Mouse (Mus musculus) forelimb bud, embryonic 11.5 days (tissue): ENCODE data around the gene 4931429L15Rik.
"Not testable (repeated sequence)": the region's sequence is repeated elsewhere in the genome, so short reads cannot be mapped to it uniquely, and the experiment has no call there.

Experiments
- DNase-seq: peaks from one replicate; pipeline ENCODE4 v3.0.0-alpha.2; 2012; ENCODE audit warnings: low read depth, low spot score

Gene 4931429L15Rik

DNA sequence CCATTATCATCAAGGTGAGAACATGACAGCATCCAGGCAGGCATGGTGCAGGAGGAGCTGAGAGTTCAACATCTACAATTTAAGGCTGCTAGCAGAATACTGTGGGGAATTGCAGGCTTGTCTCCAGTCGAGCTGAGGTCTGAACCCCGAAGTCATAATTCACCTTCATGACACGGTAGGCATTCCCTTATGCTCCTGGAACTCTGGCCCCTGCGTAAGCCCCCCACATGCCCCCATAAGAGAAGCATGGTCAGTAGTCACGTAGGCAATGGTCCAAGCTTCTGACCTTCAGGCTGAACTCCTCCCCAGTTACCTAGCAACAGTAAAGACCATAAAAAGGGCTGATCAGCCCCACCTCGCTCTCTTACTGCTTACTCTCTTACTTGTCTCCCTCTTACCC, at the start of gene 4931429L15Rik:
TSS of gene 4931429L15Rik (minus strand) at position 101 of the 400 bp plus-strand sequence.
- DNase-seq, result not testable (repeated sequence)

DNA sequence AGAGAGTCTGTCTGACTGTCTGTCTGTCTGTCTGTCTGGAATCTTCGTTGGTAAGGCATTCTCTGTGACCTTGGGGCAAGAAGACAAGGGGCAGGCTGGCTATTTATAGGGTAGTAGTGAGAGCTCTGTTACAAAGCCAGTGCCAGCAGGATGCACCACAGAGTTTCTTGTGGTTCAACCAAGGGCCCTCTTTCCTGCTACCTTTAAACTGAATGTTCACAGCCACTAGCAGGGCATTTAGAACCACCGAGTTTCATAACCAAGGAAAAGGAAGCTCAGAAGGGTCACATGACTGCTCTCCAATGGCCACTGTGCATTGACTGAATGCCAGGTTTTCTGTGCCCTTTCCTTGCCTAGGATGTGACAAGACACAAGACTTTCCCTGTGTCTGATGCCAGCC, 42.7 kb upstream of the 4931429L15Rik start:
- DNase-seq, result no peak

DNA sequence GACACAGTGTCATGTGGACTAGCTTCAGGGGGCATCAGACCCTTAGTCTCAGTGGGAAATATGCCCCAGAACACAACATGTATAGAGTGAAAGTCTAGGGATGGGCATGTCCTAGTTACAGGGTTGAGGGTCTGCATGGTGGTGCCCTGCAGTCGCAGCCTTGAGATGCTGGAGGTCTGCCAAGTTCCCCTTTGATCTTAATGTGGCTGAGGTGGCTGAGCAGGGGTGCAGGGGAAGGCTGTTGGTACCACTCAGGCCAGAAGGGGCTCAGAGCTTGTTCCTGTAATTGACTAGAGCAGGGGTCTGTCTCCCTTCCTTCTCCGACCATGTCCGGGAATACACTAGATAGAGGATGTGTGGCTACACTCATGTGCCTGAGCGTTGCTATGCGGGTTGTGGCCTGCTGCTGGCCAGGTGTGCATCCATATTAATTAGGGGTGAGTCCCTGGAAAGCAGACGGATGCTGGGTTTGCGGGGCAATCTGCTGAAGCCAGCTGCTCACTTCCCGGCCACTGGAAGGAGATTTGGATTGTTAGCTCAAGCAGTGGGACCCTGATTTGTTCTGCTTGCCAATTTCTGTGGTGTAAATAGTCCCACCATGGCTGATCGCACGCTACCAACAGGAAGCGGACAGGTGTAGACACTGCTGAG, 41.8 kb upstream of the 4931429L15Rik start:
- no peak for DNase-seq

DNA sequence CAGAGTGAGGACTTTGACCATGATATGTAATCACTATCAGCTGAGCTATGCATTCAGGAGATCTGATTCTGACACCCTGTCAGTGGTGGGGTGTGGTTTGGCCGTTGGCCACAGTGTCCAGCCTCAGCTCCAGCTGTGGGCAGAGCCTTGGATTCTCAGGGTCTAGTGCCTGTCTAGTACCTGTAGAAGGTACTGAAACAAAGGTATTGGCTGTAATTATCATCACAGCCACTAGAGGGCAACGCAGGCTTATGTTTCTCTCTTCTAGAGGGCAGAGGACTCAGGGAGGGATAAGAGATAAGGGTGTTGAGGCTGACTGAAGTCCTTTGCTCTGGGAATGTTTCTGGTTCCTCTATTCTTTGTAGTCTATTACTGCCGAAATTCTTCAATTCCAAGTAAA, 34.2 kb upstream of the 4931429L15Rik start:
- DNase-seq, result peak; percentile 78

DNA sequence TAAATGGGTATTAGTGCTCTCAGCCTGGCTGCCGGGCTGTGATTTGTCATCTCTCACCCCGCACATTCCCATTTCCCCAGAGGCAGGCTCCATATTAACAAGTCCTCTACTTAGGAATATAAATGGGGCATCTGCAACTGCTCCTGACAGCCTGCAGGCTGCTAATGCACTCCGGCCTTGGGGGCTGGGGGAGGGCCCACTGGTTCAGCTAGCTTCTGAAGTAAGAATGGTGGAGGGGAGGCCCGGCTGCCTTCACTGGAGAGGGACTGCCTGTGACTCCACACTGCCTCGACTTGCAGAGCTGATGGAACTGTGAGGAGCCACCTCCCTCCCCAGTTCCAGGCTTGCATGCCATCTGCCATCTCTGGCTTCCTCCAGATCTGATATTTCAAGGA, 33.5 kb upstream of the 4931429L15Rik start:
- DNase-seq, result no peak

DNA sequence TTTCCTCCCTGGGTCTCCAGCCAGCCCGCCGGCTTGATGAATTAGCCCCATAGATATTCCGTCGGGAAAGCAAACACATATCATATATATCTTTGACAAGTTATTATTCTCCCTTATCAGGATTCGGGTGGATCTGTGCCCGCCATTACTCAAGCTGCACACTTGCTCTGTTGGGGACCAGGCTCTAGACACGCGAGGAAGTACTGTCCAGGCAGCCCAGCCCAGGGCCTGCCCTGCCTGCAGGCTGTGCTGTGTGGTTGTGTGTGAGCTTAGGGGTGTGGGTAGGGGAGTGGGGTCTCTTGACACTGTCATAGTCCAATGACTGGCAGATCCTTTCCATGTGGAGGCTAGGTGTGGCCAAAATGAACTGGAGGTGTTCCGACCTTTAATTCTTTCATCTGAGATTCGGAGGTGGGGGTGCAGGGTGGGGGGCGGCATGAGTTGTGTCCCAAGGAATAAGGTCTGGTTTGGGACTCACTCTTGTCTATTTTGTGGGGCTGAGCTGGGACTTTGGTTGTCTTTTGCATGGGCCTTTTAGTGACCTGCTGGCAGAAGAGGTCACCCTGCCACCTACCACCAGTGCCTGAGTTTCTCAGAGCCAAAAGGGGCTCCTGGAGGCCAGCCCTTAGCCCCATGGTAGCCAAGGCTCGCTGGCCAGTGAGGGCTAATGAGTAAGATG, 33.0 kb upstream of the 4931429L15Rik start:
- DNase-seq, result no peak

DNA sequence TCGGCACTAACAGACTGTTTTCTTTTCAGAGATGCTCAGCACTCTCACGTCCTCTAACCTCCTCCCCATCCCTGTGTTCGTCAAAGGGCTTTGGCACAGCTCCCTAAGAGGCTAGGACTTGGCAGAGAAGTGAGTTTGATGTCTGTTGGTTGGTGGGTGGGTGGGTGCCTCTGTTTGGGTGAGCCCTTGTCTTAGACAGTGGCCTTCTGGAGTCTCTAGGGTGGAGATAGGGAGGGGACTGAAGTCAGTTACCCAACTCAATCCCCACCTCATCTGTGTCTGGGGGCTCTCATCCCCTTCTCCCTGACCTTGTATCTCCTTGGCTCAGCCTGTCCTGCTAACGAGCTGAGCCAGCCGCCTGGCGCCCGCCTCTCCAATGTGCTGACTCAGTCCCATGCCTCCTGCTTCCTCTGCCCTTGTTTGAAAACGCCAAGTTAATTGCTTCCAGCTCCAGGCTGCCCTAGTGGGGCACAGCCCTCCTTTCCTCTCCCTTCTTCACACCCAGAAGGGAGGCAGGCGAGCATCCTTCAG, 30.7 kb upstream of the 4931429L15Rik start:
- DNase-seq, result peak; percentile 43

DNA sequence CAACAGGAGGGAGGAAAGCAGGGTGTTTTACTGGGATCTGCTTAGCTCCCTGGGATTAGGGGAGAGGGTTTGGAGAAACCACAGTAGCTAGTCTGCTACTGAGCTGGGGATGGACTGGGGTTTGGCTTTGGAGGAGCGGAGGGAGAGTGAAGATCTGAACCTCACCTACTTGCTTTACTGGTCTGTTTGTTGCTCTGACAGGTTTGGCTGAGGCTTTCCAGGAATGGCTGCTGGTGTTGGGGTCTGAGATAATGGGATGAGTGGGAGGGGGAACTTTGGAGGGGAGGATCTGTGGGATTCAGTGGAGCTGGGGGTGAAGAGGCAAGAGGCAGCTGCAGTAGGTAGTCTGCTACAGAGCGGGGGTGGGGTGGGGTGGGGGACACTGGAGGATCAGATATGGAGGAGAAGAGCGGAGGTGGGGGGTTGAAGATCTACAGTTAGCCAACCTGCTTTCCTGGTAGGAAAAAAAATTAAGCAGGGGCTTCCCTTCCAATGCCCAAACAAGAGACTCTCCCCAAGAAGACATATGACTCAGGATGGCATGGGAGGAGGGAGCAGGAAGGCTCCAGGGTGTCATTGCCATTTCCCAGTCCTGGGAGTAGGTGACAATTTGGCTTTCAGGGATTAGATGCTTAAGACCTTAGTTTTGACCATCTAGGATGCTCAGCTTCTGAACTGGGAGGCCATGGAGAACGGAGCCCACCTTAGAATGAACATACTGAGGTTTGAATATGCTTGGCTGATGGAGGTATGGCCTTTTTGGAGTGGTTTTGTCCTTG, 26.3 kb upstream of the 4931429L15Rik start:
- no peak for DNase-seq

DNA sequence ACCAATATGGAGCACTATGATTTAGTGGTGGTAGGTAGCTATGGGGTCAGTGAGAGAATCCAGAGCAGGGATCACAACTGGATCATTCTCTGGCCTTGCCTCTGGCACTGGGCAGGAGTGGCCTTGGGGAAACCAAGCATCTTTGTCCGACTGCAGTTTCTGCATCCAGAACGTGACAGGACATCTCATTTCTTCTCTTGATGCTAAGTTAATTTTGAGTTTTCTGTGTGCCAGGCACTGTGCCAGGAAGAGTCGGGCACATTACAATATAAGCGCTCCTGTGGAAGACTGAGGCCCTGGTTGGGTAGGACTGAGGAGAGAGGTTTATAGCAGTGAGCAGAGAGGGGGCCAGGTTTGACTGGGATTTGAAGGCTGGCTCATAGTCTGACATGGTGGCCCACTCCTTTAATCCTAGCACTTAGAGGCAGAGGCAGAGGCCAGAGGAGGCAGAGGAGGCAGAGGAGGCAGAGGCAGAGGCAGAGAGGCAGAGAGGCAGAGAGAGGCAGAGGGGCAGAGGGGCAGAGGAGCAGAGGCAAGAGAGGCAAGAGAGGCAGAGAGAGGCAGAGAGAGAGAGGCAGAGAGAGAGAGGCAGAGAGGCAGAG, 19.4 kb upstream of the 4931429L15Rik start:
- no peak for DNase-seq

DNA sequence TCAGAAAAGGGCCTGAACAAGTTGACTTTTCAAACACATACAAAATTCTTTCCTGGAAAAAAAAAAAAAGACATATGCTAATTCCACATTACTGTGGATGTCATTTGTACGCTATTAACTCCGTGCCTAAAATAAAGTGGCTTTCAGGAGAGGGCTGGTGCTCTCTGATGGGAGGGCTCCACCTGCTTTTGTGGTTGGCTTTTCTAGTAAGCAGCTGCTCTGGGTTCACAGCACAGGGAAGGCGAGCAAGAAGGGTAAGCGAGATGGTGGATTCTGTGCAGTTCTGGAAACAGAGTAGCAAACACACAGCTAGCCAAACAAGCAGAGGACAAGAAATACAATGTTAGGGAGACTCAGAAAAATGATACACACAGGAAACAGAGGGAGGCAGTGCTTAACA, 18.6 kb upstream of the 4931429L15Rik start:
- DNase-seq, result no peak

DNA sequence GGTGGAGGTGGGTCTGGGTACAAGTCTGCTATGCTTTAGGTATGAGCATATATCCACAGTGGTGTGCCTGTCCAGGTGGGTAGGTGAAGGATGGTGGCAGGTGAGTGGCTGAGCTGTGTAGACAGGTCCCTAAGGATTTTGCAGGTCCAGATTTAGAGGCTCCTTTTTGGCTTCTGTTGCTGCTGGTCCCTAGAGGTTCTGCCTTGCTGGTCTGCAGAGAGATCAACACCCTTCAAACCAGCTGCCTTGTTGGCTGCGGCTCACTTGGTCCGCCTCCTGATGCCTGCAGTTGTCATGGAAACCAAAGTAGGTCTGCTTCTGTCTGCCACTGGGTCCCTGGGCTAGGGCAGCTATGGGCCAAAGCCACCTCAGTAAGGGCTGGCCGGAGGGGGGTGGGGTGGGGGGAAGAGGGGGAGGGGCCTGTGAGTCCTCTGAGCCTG, 18.1 kb upstream of the 4931429L15Rik start:
- peak; percentile 62 for DNase-seq

DNA sequence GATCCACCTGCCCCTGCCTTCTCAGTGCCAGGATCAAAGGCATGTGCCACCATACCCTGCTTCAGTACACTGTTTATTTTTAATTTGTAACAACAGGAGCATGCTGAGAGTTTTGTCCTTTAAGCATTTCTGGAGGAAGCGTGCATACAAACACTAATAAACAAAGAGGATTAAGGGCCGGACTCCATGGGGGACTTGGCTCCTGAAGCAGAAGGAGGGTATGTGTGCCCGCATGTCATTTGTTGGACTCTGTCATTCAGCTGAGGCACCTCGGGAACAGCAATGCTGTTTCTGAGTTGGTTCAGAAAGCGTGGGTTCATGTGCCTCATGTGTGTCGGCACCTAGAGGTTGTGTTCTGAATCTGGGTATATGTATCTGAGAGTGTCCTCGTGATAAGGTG, 17.5 kb upstream of the 4931429L15Rik start:
- DNase-seq, result no peak

DNA sequence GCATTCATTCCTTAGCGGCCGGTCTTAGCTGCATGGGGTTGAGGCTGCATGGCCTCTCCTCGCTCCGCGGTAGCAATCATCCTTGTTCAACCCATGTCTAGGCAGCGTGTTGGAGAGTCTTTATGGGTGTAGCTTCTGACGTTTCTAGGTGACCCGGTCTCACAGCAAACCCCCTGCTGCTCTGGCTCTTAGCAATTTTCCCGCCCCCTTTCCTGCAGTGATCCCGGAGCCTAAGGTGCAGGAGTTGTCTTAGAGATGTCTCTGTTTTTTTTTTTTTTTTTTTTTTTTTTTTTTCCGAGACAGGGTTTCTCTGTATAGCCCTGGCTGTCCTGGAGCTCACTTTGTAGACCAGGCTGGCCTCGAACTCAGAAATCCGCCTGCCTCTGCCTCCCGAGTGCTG, 16.5 kb upstream of the 4931429L15Rik start:
- DNase-seq, result not testable (repeated sequence)

DNA sequence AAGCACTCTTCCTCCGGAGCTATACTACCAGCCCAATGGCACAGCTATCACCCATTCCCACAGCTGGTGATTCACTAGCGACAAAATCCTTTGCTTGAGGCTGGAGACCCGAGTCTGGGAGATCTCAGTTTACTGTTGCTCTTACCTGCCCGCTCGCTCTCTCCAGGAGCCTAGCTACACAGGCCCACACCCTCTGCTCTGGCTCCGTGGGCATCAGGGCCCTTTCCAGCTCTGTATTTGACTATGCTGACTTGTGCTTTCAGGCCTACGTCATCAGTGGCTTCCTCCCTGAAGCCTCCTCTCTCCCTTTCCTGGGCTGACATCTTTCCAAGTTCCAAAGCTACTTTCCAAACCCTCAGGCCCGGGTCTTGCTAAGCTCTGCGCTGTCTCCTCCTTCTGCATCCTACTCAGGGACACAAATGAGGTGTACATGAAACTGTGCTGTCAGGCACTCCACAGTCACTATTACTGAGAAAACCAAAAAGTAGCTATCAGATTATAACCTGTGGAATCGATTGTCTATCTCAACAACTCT, 15.7 kb upstream of the 4931429L15Rik start:
- no peak for DNase-seq

DNA sequence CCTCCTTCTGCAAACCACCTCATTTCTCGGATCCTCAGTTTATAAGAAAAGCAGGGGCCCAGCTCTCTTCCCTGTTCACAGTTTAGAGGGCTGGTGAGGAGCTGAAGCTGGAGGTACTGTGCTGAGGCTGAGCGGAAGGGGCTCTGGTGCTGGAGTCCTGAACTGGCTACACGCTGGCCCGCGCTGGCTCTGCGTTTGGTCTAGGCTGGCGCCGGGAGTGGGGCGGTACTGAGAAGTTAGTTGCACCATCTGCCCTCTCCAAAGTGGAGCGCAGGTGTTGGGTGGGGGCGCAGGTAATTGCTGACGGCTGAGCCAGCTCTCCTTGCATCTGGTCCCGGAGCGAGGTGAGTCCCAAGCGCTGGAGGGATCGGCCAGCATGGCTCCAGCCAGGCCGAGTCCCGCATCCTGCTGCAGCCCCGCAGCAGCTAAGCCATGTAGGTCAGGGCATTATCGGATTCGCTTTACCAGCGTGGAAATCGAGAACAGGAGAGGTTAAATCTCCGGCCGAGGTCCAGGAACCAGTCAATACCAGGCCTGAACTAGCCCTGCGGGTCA, 14.8 kb upstream of the 4931429L15Rik start:
- no peak for DNase-seq

DNA sequence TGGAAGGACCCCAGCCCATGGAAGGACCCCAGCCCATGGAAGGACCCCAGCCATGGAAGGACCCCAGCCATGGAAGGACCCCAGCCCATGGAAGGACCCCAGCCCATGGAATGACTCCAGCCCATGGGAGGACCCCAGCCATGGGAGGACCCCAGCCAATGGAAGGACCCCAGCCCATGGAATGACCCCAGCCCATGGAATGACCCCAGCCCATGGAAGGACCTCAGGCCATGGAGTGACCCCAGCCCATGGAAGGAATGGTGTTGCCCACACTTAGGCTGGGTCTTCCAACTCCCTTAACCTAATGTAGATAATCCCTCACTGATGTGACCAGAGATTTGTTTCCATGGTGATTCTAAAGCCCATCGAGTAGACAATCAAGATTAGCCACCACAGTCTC, 11.5 kb upstream of the 4931429L15Rik start:
- no peak for DNase-seq

DNA sequence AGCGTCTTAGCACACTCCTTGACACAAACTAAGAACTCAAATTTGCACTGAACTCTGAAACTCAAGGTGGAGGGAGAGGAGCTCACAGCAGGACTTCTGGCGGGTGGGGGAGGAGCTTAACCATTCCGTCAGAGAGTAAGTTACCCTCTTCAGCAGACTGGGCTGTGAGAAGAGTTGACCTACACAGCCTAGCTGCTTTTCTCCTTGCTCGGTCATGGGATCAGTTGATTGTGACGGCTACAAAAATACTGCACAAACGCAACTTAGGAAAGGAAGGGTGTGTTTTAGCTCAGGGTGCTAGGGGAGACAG, 10.8 kb upstream of the 4931429L15Rik start:
- DNase-seq, result no peak

DNA sequence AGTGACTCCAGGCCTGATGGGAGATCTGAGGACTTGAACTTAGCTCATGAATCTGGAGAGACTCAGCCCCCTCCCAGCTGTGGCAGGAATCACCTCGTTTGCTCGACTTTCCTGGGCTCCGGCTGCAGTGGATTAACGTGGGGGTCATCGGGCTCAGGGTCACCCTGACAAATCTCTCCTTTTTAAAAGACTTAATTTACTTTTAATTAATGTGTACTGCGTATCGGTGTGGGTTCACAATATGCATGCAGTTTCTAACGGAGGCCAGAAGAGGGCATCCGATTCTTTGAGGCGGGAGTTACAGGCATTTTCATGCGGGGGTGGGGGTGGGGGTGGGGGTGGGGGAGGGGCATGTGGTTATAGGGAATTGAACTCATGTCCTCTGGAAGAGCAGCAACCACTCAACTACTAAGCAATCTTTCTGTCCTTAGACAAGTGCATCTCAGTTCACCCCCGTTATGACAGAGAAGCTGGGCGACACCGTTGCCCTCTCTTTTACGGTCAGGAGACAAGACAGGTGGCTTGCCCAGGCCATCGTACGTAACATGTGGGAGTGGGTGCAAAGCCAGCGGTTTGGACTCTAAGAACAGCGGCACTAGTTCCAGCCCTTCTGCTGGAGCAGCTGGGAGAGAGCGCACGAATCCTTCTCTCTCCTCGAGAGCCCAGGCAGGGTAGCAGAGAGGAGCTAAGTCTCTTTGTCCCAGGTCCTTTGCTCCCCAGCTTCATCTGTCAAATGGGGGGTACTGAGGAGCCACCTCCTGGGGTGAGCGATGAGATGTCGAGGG, 10.2 kb upstream of the 4931429L15Rik start:
- no peak for DNase-seq

DNA sequence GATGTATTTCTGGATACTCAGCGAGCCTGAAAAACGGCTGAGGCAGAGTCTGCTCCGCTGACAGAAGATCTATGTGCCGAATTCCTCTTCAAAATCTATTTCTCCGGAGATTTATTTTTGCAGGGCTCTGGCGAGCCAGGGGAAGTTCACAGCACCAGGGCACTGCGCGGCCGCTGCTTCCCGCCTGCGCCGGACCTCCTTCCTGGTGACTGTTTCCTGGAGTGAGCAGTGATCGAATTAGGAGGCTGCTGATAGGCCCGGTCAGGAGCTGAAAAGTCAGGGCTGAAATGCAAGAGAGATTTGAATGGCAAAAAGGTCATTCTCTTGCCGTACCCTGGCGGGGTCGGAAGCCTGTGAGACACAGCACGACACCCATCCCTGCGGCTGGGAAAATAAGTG, 9.5 kb upstream of the 4931429L15Rik start:
- DNase-seq, result peak; percentile 56

DNA sequence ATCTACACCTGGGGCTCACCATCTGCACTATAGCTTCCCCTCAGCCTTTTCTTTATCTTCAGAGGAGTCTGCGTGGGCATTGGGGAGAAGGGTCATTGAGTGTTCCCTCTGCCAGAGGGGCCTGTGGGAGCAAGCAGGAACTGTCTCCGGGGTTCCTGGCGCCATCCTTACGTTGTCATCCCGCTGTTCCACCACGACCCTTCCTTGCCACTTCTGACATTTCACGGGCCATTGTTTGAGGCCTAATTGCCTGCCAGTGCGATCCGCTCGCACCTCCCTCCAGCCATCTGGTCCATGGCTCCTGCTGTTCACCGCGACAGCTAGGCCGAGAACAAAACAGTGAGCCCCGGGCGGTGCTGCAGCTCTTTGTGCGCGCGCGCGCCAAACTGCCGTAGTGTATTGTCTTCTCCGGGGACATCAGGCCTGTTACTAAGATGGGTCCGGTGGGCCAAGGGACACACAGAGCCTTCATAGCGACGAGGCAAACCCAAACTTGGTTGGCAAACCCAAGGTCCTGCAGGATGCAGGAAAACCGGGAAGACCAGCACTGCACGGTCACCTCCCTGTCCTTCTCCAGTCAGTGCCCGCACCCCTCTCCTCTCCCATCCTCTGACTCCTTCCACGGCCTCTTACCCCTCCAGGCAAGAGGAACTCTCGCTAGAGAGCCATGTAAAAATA, 8.9 kb upstream of the 4931429L15Rik start:
- DNase-seq, result peak; percentile 61
